In genomic region chr2:47834055-47834799, GRCm38 (mm10) we compare ENCODE assay signal across 22 mouse cellular contexts.
DNase-seq lines count a peak whose midpoint lies in the region; ATAC-seq lines count a peak whose summit lies in the region.
"Had no signal": no experiment of that assay in that cellular context is flagged by ENCODE, and none has a peak within 500 bp of the region (broad histone marks: within the 10 kb centered on the region; RNA-seq: fewer than 3 reads in every experiment).

No protein-coding gene starts in this region.

- no peaks in the 10 kb centered on the region for H3K4me1 ChIP-seq in midbrain, embryonic 15.5 days
- no peaks in the 10 kb centered on the region for H3K4me1 ChIP-seq in midbrain, embryonic 10.5 days
- H3K4me1 ChIP-seq in forebrain, embryonic 13.5 days, result no peaks in the 10 kb centered on the region
- no peaks in the 10 kb centered on the region for H3K4me1 ChIP-seq in hindbrain, embryonic 15.5 days (replicated peaks)
- H3K4me1 ChIP-seq: heart, embryonic 10.5 days; limb, embryonic 15.5 days; megakaryocyte, embryonic 14.5 days had no signal

- H3K9me3 ChIP-seq in midbrain, embryonic 15.5 days, result no peaks in the 10 kb centered on the region
- no peaks in the 10 kb centered on the region for H3K9me3 ChIP-seq in midbrain, embryonic 10.5 days (replicated peaks)
- no peaks in the 10 kb centered on the region for H3K9me3 ChIP-seq in forebrain, embryonic 13.5 days (replicated peaks)
- no peaks in the 10 kb centered on the region for H3K9me3 ChIP-seq in hindbrain, embryonic 15.5 days
- H3K9me3 ChIP-seq: heart, embryonic 10.5 days; limb, embryonic 15.5 days; megakaryocyte, embryonic 14.5 days had no signal

- DNase-seq in midbrain, embryonic 10.5 days (ENCODE audit: low spot score), result no peak
- peak; percentile 42 for DNase-seq in retina, embryonic 14.5 days (ENCODE audit: low spot score)
- no peak for DNase-seq in urinary bladder, postnatal 14 days (ENCODE audit: low spot score)
- no peak for DNase-seq in heart, adult 18-20 months
- DNase-seq in cerebellum, postnatal 14 days, result no peak
- DNase-seq: adrenal gland, adult 2 months; cerebellum, adult 18-20 months; left cerebral cortex, postnatal 4 days; lung, embryonic 14.5 days; thymus, adult 18-20 months; thymus, postnatal 36 days had no signal

- H3K4me3 ChIP-seq in midbrain, embryonic 15.5 days, result no peak overlapping the region
- no peak overlapping the region for H3K4me3 ChIP-seq in midbrain, embryonic 10.5 days
- no peak overlapping the region for H3K4me3 ChIP-seq in forebrain, embryonic 13.5 days
- no peak overlapping the region for H3K4me3 ChIP-seq in hindbrain, embryonic 15.5 days
- H3K4me3 ChIP-seq: heart, embryonic 10.5 days; limb, embryonic 15.5 days; megakaryocyte, embryonic 14.5 days had no signal

- WGBS in midbrain, embryonic 15.5 days, result 72% methylated on average over 5 of the region's 5 CpGs
- 87% methylated on average over 5 of the region's 5 CpGs for WGBS in midbrain, embryonic 10.5 days
- 34% methylated on average over 5 of the region's 5 CpGs for WGBS in forebrain, embryonic 13.5 days
- 58% methylated on average over 5 of the region's 5 CpGs for WGBS in hindbrain, embryonic 15.5 days

- no peaks in the 10 kb centered on the region for H3K36me3 ChIP-seq in midbrain, embryonic 15.5 days (replicated peaks)
- no peaks in the 10 kb centered on the region for H3K36me3 ChIP-seq in midbrain, embryonic 10.5 days
- H3K36me3 ChIP-seq in forebrain, embryonic 13.5 days (ENCODE audit: poor library complexity, severe bottlenecking), result no peaks in the 10 kb centered on the region
- H3K36me3 ChIP-seq in hindbrain, embryonic 15.5 days, result no peaks in the 10 kb centered on the region
- H3K36me3 ChIP-seq: heart, embryonic 10.5 days; limb, embryonic 15.5 days had no signal

- no peaks in the 10 kb centered on the region for H3K27me3 ChIP-seq in midbrain, embryonic 15.5 days (replicated peaks)
- no peaks in the 10 kb centered on the region for H3K27me3 ChIP-seq in midbrain, embryonic 10.5 days (ENCODE audit: low read depth, poor library complexity, severe bottlenecking)
- peaks cover 15% of the 10 kb centered on the region for H3K27me3 ChIP-seq in forebrain, embryonic 13.5 days
- no peaks in the 10 kb centered on the region for H3K27me3 ChIP-seq in hindbrain, embryonic 15.5 days
- H3K27me3 ChIP-seq: limb, embryonic 15.5 days; megakaryocyte, embryonic 14.5 days; Patski had no signal

- no peak overlapping the region for H3K9ac ChIP-seq in midbrain, embryonic 15.5 days
- no peak overlapping the region for H3K9ac ChIP-seq in forebrain, embryonic 13.5 days
- no peak overlapping the region for H3K9ac ChIP-seq in hindbrain, embryonic 15.5 days
- H3K9ac ChIP-seq: limb, embryonic 15.5 days; liver, embryonic 14.5 days; lung, embryonic 14.5 days had no signal

- H3K27ac ChIP-seq in midbrain, embryonic 15.5 days, result no peak overlapping the region
- no peak overlapping the region for H3K27ac ChIP-seq in midbrain, embryonic 10.5 days (replicated peaks)
- no peak overlapping the region for H3K27ac ChIP-seq in forebrain, embryonic 13.5 days
- no peak overlapping the region for H3K27ac ChIP-seq in hindbrain, embryonic 15.5 days (replicated peaks)
- H3K27ac ChIP-seq: heart, embryonic 10.5 days; kidney, postnatal 0 days; limb, embryonic 15.5 days; liver, embryonic 14.5 days had no signal

- peak; percentile 70 for ATAC-seq in midbrain, embryonic 15.5 days (replicated peaks)
- peak; percentile 90 for ATAC-seq in forebrain, embryonic 13.5 days
- peak; percentile 87 for ATAC-seq in hindbrain, embryonic 15.5 days (ENCODE audit: low FRiP score, low read depth)
- ATAC-seq: intestine, postnatal 0 days; midbrain, embryonic 16.5 days; Patski had no signal

- no peak overlapping the region for H3K4me2 ChIP-seq in midbrain, embryonic 15.5 days
- H3K4me2 ChIP-seq in forebrain, embryonic 13.5 days, result no peak overlapping the region
- H3K4me2 ChIP-seq in hindbrain, embryonic 15.5 days, result no peak overlapping the region
- H3K4me2 ChIP-seq: limb, embryonic 15.5 days; lung, embryonic 14.5 days had no signal
